ENCODE assay signal across 9 mouse cellular contexts in the genomic region with DNA sequence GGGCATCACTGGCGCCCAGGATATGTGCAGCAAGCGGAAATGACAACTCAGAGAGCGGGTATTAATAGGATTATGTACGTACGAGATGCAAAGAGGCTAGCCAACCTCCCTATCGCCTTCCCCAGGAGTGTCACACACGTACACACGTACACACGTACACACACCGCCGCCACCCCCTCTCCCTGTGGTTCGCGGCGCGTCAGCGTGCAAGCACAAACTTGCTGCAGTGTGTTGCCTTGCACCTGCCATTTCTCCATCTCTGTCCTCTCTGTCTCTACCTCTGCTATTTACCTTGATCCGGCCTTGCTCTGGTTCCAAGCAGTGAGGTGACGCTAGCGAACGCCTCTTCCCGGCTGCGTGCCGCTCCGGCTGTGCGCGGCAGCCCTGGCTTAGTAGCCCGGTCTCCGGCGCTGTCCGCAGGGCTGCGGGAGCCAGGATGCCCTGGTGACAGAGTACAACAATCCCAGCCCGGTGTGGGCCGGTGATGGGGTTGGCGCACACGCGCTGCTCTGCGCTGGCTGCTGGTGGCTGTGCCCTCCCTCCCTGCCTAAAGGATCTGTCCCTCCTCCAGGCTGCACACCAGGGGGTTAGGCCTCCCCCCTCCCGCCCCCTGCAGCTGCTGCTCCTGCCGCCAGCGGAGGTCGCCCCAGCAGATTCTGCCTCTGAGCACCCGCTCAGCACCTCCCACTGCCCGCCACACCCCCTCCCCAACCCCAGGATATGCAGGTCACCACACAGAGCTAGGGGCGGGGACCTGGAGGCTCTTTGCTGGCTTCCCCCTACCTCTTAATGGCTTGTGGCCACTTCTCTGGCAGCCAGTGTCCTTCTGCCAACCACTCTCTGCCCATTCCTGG. TPM values are rescaled to one million over a fixed set of nuclear protein-coding genes. Genes with fewer than 3 reads are reported as not detected.
DNase-seq lines count a peak whose midpoint lies in the region; ATAC-seq lines count a peak whose summit lies in the region.
"Had no signal": no experiment of that assay in that cellular context is flagged by ENCODE, and none has a peak within 500 bp of the region (broad histone marks: within the 10 kb centered on the region; RNA-seq: fewer than 3 reads in every experiment).

No protein-coding gene starts in this region.

- peaks cover 15% of the 10 kb centered on the region for H3K27me3 ChIP-seq in embryonic facial prominence, embryonic 13.5 days
- H3K27me3 ChIP-seq in heart, embryonic 15.5 days, result peaks cover 7% of the 10 kb centered on the region; the same call in 1 of the 2 replicates
- H3K27me3 ChIP-seq in liver, embryonic 11.5 days (replicated peaks; ENCODE audit: control insufficient read depth, insufficient read depth, low read length), result no peaks in the 10 kb centered on the region

- WGBS in embryonic facial prominence, embryonic 13.5 days, result under 1% methylated on average over 43 of the region's 44 CpGs
- 1% methylated on average over 41 of the region's 44 CpGs for WGBS in heart, embryonic 15.5 days
- WGBS in liver, embryonic 11.5 days, result 1% methylated on average over 44 of the region's 44 CpGs

- peak overlapping the region; percentile 70 for H3K9ac ChIP-seq in embryonic facial prominence, embryonic 13.5 days
- H3K9ac ChIP-seq in heart, embryonic 15.5 days, result peak overlapping the region; percentile 26; the same call in 1 of the 2 replicates
- H3K9ac ChIP-seq in liver, embryonic 11.5 days (ENCODE audit: low read depth, low read length), result peak overlapping the region; percentile 37

- peaks cover 15% of the 10 kb centered on the region for H3K4me1 ChIP-seq in embryonic facial prominence, embryonic 13.5 days
- peaks cover 12% of the 10 kb centered on the region for H3K4me1 ChIP-seq in heart, embryonic 15.5 days (replicated peaks)
- peaks cover 3% of the 10 kb centered on the region; the same call in 1 of the 2 replicates for H3K4me1 ChIP-seq in liver, embryonic 11.5 days (replicated peaks; ENCODE audit: control insufficient read depth, insufficient read depth, low read length)

- ATAC-seq in embryonic facial prominence, embryonic 13.5 days (ENCODE audit: insufficient number of reproducible peaks, insufficient read depth, low FRiP score, low TSS enrichment, low read depth), result peak; percentile 78
- peak; percentile 64 for ATAC-seq in heart, embryonic 15.5 days (replicated peaks; ENCODE audit: insufficient number of reproducible peaks, insufficient read depth, low FRiP score, low read depth)
- ATAC-seq in liver, embryonic 11.5 days (replicated peaks; ENCODE audit: low FRiP score), result peak; percentile 75
- ATAC-seq in monocyte, adult 5-6 weeks (replicated peaks; ENCODE audit: insufficient number of reproducible peaks, low FRiP score, low TSS enrichment, poor library complexity, severe bottlenecking), result 0 out of 2 replicates have a peak, but pooled peaks have one; percentile 25

- H3K36me3 ChIP-seq in embryonic facial prominence, embryonic 13.5 days, result no peaks in the 10 kb centered on the region
- no peaks in the 10 kb centered on the region for H3K36me3 ChIP-seq in heart, embryonic 15.5 days
- H3K36me3 ChIP-seq in liver, embryonic 11.5 days (ENCODE audit: control insufficient read depth, insufficient read depth, low read length), result no peaks in the 10 kb centered on the region

- H3K4me2 ChIP-seq in embryonic facial prominence, embryonic 13.5 days, result peak overlapping the region; percentile 97
- peak overlapping the region; percentile 93 for H3K4me2 ChIP-seq in heart, embryonic 15.5 days
- peak overlapping the region; percentile 92 for H3K4me2 ChIP-seq in liver, embryonic 11.5 days

- H3K4me3 ChIP-seq in embryonic facial prominence, embryonic 13.5 days, result peak overlapping the region; percentile 55
- H3K4me3 ChIP-seq in heart, embryonic 15.5 days, result peak overlapping the region; percentile 55
- H3K4me3 ChIP-seq in liver, embryonic 11.5 days (ENCODE audit: low read depth, low read length), result peak overlapping the region; percentile 58

- H3K27ac ChIP-seq in embryonic facial prominence, embryonic 13.5 days, result no peak overlapping the region
- H3K27ac ChIP-seq in heart, embryonic 15.5 days, result no peak overlapping the region
- H3K27ac ChIP-seq in liver, embryonic 11.5 days (ENCODE audit: low read depth, low read length), result no peak overlapping the region

- no peaks in the 10 kb centered on the region for H3K9me3 ChIP-seq in embryonic facial prominence, embryonic 13.5 days
- no peaks in the 10 kb centered on the region for H3K9me3 ChIP-seq in heart, embryonic 15.5 days (replicated peaks)
- no peaks in the 10 kb centered on the region for H3K9me3 ChIP-seq in liver, embryonic 11.5 days (ENCODE audit: control insufficient read depth, low read length)

- peak; percentile 13 for DNase-seq in kidney, adult 11 months
- no peak for DNase-seq in kidney, adult 9 months
- peak; percentile 44 to 73 for DNase-seq in kidney, postnatal 25 days
- peak; percentile 61 for DNase-seq in liver, embryonic 11.5 days (ENCODE audit: low spot score)
- peak; percentile 29 to 67 for DNase-seq in spleen, postnatal 4 days (ENCODE audit: low spot score in 2 of 2)

RNA-seq across cellular contexts. Expression of a gene that starts 0.9 kb away (rescaled TPM):
- polyA plus RNA-seq in embryonic facial prominence, embryonic 13.5 days (2015; fragmentation: Nextera tagmentation; extraction: Ambion mirVana), result 6.3 and 7.4 TPM in 2 replicates
- polyA plus RNA-seq in heart, embryonic 15.5 days (2015; fragmentation: Nextera tagmentation; extraction: Ambion mirVana), result 20.7 and 23.2 TPM in 2 replicates
- polyA plus RNA-seq in liver, embryonic 11.5 days (2014; fragmentation: Nextera tagmentation; extraction: Ambion mirVana), result 5.0 and 5.7 TPM in 2 replicates
- total RNA-seq in monocyte, adult 5-6 weeks (2017), result 56.9 to 77.2 TPM (median 63.5 TPM) in 3 replicates

RNA-seq across cellular contexts. Expression of a gene that starts 43.2 kb away (rescaled TPM):
- 3.2 and 3.5 TPM in 2 replicates for polyA plus RNA-seq in embryonic facial prominence, embryonic 13.5 days (2015; fragmentation: Nextera tagmentation; extraction: Ambion mirVana)
- polyA plus RNA-seq in heart, embryonic 15.5 days (2015; fragmentation: Nextera tagmentation; extraction: Ambion mirVana), result 5.2 and 7.9 TPM in 2 replicates
- polyA plus RNA-seq in liver, embryonic 11.5 days (2014; fragmentation: Nextera tagmentation; extraction: Ambion mirVana), result 4.4 and 4.9 TPM in 2 replicates
- total RNA-seq in monocyte, adult 5-6 weeks (2017), result 2.4 TPM in 1 of 3 replicates, not detected in the others
- total RNA-seq: MEL had no signal

Comparison
In these comparisons a context has a peak if more than half of its experiments do, and no peak if none do; other contexts are left out.
1. ATAC-seq: peak in every context shown above with its lines; median percentile 78 in embryonic facial prominence, embryonic 13.5 days; 75 in liver, embryonic 11.5 days; 64 in heart, embryonic 15.5 days; 25 in monocyte, adult 5-6 weeks.